ENCODE assay signal across 7 mouse cellular contexts in genomic region chr11:111064751-111065527, GRCm38 (mm10). TPM values are rescaled to one million over a fixed set of nuclear protein-coding genes. Genes with fewer than 3 reads are reported as not detected.
DNase-seq lines count a peak whose midpoint lies in the region; ATAC-seq and TF ChIP-seq lines count a peak whose summit lies in the region.

No protein-coding gene starts in this region.

- intact Hi-C loops in left cerebral cortex, postnatal 25 days (cut with DNase I) = loop anchor here (1.0 to 10.0 kb wide), 6 partner anchors 212 to 710 kb away; no protein-coding TSS in a partner anchor

- H3K4me3 ChIP-seq in brown adipose tissue, adult 24 weeks (ENCODE audit: insufficient read depth, low read depth, low read length) = peak overlapping the region; percentile 73
- H3K4me3 ChIP-seq in hindbrain, postnatal 0 days (ENCODE audit: low read length) = peak overlapping the region; percentile 72

- peak; percentile 84 for TF ChIP-seq CTCF in hindbrain, postnatal 0 days (IDR thresholded peaks at IDR 0.05; ENCODE audit: low read depth)

- H3K36me3 ChIP-seq in hindbrain, postnatal 0 days (ENCODE audit: insufficient read depth, low read length) = no peaks in the 10 kb centered on the region

- WGBS in hindbrain, postnatal 0 days = under 1% methylated on average over 24 of the region's 25 CpGs

- H3K4me1 ChIP-seq in brown adipose tissue, adult 24 weeks (ENCODE audit: control insufficient read depth, insufficient read depth, insufficient read length, low read length) = no peaks in the 10 kb centered on the region
- no peaks in the 10 kb centered on the region for H3K4me1 ChIP-seq in hindbrain, postnatal 0 days (ENCODE audit: insufficient read depth, low read length)

- H3K9ac ChIP-seq in hindbrain, postnatal 0 days (replicated peaks; ENCODE audit: low read length) = peak overlapping the region; percentile 39

- ATAC-seq in hindbrain, postnatal 0 days = peak; percentile 33; the same call in 1 of the 2 replicates
- peak; percentile 54 for ATAC-seq in megakaryocyte progenitor cell, adult 5-6 weeks (replicated peaks; ENCODE audit: poor library complexity)

- no peaks in the 10 kb centered on the region for H3K9me3 ChIP-seq in hindbrain, postnatal 0 days (ENCODE audit: low read length)

- peak; percentile 66 for DNase-seq in R1 (ENCODE audit: low read depth, low spot score)
- DNase-seq in frontal cortex, postnatal 36 days (ENCODE audit: low spot score in 2 of 2) = peak; percentile 63 to 72
- DNase-seq in hindbrain, postnatal 0 days (ENCODE audit: low spot score) = peak; percentile 87
- DNase-seq in left cerebral cortex, postnatal 25 days (ENCODE audit: low spot score in 2 of 2) = peak; percentile 60 to 75
- DNase-seq in right cerebral cortex, postnatal 36 days (ENCODE audit: low spot score in 2 of 2) = peak; percentile 46 to 69

- peak overlapping the region; percentile 99 for H3K4me2 ChIP-seq in hindbrain, postnatal 0 days (ENCODE audit: low read depth, low read length)

- H3K27ac ChIP-seq in brown adipose tissue, adult 24 weeks (replicated peaks; ENCODE audit: low read depth, low read length) = no peak overlapping the region
- peak overlapping the region; percentile 68; the same call in 1 of the 2 replicates for H3K27ac ChIP-seq in hindbrain, postnatal 0 days

- no peaks in the 10 kb centered on the region for H3K27me3 ChIP-seq in hindbrain, postnatal 0 days (ENCODE audit: insufficient read depth, low read length)

RNA-seq across cellular contexts. Expression of gene Kcnj2, which starts 1.0 kb away (rescaled TPM):
- 0.75 and 1.0 TPM in 2 replicates for polyA plus RNA-seq in brown adipose tissue, adult 24 weeks (2012; ENCODE audit: insufficient read depth, insufficient read length, missing spikeins)
- 3.5 and 4.6 TPM in 2 replicates for total RNA-seq in hindbrain, postnatal 0 days (2014; rRNA removed)
- polyA plus RNA-seq in hindbrain, postnatal 0 days (2015; fragmentation: Nextera tagmentation; extraction: Ambion mirVana) = 0.34 and 0.44 TPM in 2 replicates
- total RNA-seq in left cerebral cortex, postnatal 25 days (2021) = 10 to 100 TPM; 15.7 to 24.8 TPM
- 5.4 and 6.6 TPM in 2 replicates for total RNA-seq in megakaryocyte progenitor cell, adult 5-6 weeks (2015)
- 13.2 and 13.3 TPM in 2 replicates for total RNA-seq in megakaryocyte progenitor cell, adult 5-6 weeks (2017)
